Mouse (Mus musculus) ovary, postnatal 10 days (tissue): ENCODE measurements around the gene Abhd12b.

ENCODE experiments used
- DNase-seq: peaks from one replicate; pipeline ENCODE4 v3.0.0; 2022; ENCODE audit warnings: low spot score

Abhd12b gene

DNA sequence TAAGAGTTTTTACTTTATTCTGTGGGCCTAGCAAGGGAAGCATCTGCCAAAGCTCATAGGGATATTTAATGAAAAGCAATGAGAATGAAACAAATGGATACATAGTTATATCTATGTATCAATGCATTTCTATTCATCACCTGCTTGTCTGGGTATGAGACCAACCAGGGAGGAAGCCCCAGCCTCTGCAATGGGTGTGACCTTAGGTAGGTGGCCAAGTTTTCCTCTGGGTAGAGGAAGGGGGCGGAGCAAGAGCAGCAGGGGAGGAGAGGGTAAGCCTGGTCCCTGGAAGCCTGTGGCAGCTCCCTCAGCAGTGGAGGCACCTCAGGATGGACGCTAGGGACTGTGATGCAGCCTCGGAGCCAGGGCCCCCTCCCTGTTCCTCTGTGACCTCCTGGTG is at the start of gene Abhd12b:
TSS of gene Abhd12b (plus strand) at position 301 of the 400 bp plus-strand sequence.
- no peak for DNase-seq

DNA sequence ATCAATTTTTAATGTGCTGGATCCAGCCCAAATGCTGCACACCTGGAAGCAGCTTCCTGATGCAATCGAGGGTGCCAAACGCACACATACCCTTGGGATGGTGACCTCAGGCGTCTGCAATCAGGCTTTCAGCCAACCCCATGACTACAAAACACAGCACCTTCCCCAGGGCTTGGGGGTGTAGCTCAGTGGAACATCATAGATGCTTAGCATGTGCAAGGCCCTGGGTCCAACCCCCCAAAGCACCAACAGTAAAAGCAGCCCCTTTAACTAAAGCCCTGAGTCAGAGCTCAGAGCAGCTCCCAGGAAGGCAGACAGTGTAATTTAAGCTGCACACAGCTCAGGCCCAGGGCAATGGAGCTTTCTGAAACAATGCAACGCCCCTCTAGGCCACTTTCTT is 49.7 kb upstream of the Abhd12b start:
- no peak for DNase-seq

DNA sequence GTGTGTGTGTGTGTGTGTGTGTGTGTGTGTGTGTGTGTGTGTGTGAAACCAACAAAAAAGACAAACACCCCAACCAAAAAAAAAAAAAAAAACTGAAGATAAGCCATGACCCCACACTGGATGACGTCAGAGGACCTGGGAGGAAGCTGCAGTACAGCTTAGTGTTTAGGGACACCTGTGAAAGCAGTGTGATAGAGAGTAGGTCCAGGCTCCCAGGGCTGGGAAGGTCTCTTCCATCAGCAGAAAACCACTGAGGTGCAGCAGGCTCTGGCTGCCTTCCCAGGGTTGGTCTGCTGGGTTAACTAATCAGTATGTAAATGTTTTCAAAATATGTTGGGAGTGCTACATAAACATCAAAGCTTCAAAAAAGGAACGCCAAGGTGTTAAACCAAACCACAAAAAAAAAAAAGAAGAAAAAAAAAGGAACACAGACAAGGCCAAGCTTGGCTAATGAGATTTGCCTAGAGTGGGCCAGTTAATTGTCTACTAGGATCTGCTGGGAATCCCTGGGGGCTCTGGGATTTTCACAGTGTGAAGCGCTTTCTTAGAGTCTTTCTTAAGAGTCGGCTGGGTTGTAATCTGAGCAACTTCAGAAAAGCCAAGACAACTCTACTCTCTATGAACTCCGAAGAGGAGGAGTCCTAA is 49.0 kb upstream of the Abhd12b start:
- no peak for DNase-seq

DNA sequence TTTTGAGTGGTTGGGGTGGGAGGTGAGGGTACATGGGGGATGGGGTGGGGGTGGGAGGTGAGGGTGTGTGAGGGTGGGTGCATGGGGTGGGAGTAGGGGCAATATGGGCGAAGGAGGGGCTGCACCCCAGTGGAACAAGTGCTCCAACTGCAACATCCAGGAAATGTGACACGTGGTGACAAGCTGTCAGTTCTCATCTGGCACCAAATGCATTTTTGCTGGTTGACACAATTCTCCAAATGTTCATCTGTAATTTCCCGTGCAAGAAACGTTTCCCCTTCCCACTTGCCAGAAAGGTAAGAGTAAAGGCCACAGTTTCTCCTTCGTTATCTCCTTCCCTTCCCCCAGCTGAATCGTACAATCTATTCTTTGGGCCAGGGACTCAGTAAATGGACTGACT is 48.1 kb upstream of the Abhd12b start:
- DNase-seq: no peak

DNA sequence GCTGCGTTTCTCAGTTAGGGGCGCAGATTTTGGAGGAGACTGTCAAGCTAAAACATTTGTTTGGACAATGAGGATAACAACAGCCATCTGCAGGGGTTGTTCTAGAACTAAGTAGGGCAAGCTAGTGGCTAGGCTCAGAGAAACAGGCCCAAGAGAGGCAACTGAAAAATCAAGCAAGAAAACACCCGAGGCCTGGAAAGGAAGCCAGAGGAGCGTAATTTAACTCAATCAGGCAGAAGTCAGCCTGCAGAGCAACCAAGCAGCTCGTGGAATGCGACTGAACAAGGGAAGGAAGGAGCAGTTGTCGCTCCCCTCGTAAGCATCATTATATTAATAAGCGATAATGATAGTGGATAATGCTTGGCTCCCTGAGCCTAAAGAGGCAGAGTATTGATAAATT is 47.4 kb upstream of the Abhd12b start:
- no peak for DNase-seq

DNA sequence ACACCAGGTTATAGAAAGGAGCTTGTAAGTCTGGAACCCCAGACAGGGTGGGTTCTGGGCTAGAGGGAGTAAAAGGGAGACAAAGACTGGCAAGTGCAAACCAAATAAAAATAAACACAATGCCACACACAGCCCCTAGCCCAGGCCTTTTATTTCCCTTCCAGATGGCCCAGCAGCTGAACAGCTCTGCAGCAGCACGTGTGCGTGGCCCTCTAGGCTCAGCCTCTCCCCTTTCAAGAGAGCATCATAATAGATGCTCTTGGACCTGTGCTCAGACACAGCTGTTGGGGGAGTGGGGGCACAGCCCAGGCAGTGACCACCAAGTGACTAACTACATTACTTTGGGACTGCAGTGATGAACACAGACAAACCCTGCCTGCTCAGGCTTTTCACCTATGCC is 45.8 kb upstream of the Abhd12b start:
- no peak for DNase-seq

DNA sequence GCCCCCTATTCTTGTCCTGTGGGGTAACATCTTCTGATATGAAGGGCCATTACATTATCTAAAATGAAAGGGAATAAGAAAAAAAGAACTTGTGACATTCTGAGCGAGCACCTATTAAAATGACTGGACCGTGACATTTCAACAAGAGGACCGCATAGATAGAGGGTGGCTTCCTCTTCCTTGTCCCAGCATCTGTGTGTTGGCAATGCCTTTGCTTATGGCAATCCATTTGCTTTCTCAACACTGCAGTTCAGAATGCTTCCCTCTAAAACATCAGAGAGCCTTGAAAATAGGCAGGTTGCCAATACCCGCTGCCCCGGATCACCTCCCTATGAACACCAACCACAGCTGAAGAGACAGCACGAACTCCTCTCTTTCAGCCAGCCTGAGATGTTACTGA is 44.0 kb upstream of the Abhd12b start:
- DNase-seq: no peak

DNA sequence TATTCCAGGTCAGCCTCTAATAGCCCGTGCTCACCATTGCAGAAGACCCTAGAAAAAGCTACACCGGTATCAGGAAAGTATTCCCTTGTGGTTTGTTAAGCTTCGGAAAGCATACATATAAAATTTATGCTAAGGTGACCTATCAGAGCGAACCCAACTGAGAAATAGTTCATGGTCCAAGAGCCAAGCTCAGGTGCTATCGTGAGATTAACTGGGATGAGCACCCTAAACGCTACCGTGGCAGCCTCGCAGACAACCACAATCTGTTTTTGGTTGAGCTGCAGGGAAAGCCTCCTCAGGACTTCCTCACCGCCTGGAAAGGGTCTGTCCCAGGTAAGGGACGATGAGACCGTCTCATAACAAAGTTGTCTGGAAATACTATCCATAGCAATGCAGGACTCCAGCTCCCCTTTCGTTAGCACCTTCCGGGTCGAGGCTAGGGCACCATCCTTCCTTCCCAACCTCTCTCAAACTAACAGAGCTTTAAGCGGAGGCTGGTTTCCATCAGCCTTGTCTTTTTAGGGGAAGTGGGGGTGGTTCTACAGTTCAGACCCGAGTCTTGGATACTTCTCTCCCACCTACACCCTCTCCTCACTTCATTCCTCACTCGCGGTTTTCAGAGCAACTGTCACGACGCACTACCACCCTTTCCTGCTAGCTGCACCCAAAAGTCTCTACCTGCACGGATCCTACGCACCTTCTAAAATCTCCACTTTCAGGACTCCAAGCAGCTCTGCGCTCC is 43.4 kb upstream of the Abhd12b start:
- no peak for DNase-seq

DNA sequence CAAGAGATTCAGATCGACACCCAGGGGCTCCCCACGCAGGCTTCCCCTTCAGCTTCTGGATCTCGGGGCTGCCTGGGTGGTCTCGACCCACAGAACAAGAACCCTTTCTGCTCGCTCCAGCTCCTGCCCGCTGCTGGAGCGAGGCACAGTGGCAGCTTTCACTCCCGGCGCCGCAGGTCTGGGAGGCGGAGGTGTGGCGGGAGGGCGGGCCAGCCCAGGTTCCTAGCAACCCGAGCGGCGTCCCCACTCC is 42.9 kb upstream of the Abhd12b start:
- DNase-seq: peak; percentile 18

DNA sequence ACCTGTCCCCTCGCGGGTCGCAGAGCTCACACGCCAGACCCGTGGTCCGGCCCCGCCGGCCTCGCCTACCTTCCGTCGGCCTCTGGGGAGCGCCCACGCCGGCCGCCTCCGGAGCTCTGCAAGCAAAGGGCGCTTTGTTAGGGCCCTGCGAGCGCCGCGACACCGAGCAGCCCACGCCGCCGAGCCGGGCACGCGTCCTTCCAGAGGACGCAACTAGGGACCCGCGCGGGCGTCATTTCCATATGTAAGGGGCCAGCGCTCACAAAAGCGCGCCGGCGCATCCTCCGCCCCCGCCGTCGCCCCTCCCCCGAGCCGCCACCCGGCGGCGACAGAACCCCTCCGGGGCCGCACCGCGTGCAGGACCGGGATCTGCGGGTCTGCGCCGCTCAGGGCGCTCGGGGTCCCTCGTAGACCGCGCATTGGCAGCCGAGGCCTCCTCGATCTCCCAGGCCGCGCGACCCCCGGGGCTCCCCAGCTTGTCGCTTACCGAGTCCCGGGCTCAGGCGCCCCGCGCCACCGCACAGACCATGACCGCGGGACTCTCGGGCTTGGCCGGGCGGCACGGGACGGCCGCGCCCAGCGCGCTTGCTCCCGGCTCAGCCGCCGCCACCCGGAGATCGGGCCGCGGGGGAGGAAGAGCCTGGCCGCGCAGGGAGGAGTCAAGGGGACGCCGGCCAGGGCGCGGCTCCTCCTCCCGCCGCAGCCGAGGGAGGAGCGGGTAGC is 42.4 kb upstream of the Abhd12b start:
- DNase-seq: peak; percentile 65

DNA sequence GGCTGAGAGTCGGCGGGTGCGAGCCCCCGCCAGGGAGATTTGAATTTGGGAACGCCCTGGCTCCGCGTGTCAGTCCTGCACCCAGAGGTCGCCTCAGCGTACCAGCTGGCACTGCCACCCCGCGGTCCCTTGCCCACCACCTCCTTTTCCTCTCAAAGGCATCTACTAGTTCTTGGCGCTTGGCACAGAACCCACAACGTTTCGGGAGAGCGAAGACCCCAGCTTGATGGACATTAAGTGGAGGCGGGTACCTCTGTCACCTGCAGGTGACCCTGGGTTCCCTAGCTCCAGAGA is 41.9 kb upstream of the Abhd12b start:
- no peak for DNase-seq

DNA sequence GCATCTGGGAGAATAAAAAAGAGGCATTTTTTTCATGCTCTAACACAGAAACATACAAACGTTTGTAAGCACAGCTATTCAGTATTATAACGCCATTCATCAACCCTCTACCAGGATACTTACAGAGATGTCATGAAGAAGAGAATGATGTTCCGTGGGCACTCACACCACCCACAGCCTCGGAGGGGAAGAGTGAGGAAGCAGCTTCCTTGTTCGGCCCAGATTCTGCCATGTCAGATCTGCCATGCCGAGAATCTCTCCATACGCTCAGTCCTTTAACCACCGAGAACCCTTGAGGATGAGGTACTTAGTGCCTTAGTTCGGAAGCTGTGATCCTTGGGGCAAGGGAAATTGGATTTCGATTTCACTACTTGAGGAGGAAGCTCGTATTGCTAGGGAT is 40.6 kb upstream of the Abhd12b start, which contains the start of gene Nin:
TSS of gene Nin (minus strand) at position 367 of the 400 bp plus-strand sequence.
- no peak for DNase-seq

DNA sequence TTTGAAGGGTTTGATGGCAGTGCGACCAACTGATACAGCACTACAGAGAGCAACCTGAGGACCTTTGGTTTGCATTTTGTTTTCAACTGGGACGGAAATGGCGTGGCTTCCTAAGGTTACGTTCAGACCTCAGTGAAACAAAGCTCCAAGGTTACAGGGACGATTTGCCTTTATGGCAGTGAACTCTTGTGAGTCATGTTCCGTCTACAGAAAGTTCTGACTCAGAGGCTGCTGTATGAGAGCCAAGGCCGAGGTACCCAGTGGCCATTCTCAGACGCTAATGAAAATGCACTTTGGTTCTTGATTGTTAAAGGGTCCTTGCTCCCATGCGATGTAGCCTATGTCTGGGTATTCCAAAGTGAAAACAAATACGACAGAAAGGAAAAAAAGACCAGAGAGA is 36.8 kb upstream of the Abhd12b start:
- no peak for DNase-seq

DNA sequence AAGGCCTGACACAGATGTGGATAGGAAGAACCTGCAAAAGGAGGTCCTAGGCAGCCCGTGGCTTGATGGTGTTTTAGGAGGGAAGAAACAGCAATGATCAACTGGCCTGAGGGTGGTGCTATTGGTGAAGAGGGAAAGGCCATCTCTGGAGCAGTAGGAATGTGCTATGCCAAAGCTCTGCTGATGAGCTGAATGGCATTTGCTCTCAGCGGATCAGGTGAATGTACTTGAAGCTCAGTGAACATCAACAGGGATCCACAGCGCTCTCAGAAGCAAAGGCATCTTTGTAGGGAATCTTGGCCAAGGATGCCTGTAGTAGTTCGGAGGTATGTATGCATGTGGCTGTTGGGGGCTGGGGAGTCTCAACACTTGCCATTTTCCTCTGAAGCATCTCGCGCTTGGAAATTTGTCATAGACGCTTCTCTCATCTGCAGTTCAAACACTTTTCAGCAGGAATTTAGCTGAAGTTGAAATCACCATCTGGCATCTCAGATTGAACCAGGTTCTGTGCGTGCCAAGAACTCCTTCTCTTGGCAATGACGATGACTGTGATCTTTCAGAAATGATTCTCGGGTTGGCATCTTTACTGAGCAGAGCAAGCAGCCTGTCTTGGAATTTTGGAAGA is 35.1 kb upstream of the Abhd12b start:
- DNase-seq: no peak

DNA sequence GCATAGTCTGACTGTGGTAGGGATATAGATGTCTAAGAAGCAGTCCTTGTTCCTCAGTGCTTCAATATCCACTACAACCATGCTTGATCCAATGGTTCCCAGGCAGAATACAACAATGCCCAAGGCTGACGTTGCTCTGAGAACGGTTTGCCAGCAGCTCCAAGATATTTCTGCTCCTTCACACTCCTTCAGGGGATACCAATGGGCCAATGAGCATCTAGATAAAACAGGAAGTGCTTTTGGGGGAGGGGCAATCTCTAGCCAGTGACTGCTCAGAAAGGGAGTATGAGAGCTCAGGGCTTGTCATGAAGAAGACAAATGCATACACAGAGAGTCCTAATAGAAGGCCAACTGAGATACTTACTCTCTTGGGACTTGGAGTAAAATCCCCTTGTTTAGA is 34.4 kb upstream of the Abhd12b start:
- DNase-seq: no peak

DNA sequence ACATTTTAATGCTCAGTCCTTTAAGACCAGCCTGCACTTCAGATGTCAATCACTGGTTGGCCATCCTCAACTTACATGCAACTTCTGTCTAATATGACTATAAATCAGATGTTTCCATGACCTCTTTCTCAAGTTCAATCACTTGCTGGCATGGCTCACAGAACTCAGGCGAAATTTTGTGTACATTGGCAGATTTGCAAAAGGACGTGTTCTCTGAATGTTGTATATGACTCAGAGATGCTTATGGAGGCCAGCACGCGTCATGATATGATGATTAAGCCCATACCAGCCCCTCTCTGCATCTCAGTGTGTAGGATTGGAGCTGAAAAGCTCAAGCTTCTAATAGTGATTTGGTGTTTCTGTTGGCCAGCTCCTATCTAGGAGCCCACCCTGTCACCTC is 27.3 kb upstream of the Abhd12b start:
- DNase-seq: no peak

DNA sequence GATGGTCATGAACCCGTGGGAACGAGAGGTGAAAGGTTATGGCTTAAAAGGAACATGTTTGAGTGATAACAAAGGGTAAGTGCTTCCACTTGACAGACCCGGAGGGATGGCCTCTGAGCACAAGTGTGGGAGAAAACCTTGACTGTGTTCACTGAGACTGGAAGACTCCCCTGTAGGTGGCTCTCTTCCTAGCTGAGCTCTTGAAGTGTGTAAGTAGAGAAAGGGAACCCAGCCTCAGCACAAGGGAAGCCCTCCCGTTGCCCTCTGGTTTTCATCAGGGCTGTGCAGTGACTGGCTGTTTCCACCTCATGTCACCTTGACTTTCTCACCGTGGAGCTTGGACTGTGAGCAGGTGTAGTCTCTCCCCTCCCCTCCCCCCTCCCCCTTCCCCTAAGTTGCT is 24.8 kb upstream of the Abhd12b start:
- DNase-seq: no peak

DNA sequence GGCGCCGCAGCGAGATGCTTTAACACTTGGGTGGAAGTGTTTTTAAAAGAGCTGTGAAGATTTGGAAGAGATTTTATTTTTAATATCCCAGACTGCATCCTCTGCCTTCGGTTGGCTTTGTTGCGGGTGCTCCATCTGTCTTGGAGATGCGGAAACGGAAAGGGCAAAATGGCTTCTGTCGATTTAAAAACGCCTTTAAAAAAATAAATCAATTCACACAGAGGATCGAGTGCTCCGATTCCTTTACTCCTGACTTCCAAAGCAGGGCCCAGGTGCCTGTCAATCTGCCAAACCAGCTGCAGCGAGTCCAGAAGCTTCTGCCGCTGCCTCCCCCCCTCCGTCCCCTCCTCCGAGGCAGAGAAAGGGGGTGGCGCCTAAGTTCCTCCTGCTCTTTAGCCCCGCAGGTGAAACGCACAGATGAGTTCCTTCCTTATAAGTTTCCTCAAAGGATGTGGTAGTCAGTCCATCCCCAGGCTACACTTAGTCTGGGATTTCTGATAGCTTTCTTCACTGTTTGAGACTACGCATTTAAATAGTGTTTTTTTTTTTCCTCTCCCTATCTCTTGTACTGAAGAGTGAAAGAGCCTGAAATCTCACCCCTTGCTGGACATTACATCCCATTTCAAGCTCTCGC is 22.8 kb upstream of the Abhd12b start:
- no peak for DNase-seq

DNA sequence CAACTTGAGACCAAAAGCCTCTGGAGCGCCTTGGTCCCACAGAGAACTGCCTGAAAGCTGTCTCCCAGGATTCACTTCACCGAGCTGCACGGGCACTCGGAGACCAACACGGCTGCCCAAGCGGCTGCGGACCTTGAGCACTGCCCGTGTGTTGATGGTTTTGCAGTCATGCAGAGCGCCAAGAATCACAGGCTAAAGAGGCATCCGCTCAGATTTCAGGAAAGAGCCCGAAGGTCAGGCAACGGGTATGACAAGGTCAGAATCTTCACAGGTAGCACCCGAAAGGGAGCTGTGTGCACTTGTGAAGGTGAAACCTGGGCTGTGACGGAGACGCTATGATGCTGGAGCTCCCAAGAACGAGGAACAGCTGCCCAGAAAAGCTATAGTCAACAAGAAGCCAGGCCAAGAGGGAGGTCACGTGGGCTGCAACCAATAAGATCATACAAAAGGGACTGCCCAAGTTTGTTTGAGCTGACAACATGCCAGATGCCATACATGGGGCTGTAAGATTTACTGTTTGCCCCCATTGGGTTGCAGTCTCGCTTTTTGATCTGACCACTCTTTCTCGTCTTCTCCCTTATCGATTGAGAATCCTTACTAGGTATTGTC is 19.2 kb upstream of the Abhd12b start:
- DNase-seq: no peak

DNA sequence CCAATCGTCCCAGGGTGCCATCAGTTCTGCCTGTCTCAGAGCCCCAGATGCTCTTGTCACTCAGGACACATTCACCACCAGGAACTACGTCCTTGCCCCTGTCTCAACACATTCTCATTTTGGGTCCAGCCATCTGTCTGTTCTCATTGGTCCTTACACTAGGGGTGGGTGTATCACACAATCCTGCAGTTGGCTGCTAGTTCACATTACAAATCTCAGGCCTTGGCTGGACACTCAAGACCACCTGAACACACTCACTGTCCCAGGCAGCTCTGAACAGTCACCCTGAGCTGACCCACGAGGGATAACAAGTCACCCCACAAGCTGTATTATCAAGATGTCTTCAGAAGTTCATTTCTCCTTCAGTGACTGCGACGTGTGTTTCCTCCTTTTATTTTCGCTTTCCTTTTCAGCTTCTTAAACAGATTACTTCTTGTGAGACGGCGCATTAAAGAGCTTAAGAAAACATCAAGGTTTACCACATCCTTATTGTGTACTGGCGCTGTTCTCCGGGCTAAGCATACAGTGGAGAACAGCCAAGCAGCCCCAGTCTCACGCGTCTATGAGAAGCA is 17.7 kb upstream of the Abhd12b start:
- DNase-seq: no peak

DNA sequence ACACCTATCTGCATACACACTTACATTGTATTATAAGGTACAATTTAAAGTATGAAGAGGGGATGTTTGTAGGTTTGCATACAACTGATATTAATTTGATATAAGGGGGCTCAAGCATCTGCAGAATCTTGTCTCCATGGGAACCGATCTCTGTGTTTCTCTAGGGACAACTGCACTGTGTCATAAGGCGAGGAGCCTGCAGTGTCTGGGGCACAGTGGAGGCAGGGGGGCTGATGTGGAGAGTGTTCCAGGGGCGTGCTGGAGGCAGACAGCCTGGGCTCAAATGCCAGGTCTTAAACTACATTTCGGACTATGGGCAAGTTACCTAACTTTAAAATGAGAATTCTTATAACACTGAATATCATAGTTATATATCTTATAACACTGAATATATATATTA is 16.8 kb upstream of the Abhd12b start:
- no peak for DNase-seq

DNA sequence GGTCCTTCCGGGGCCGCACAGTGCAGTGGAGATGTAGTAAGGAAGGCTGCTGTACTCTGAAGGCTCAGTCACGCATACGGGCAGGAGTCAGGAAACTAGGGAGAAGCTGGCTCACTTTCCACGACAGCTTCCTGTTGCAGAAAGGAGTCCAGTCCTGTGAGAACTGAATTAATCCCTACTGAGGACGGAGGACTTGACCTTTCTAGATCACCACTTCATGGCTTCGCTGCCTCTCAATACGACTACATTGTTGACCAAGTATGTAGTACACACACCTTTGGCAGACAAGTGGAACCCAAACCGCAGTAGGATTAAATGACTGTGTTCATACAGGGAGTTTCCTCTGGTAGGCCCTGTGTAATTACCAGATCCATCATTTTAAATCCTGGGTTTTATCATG is 16.3 kb upstream of the Abhd12b start:
- no peak for DNase-seq
